Mouse (Mus musculus) lung, postnatal 14 days (tissue): ENCODE data around the gene Tspyl2.
"Not testable (repeated sequence)": the region's sequence is repeated elsewhere in the genome, so short reads cannot be mapped to it uniquely, and the experiment has no call there.

Source experiments
- DNase-seq: peaks from one replicate; pipeline ENCODE4 v3.0.0; 2021

The Tspyl2 gene

DNA sequence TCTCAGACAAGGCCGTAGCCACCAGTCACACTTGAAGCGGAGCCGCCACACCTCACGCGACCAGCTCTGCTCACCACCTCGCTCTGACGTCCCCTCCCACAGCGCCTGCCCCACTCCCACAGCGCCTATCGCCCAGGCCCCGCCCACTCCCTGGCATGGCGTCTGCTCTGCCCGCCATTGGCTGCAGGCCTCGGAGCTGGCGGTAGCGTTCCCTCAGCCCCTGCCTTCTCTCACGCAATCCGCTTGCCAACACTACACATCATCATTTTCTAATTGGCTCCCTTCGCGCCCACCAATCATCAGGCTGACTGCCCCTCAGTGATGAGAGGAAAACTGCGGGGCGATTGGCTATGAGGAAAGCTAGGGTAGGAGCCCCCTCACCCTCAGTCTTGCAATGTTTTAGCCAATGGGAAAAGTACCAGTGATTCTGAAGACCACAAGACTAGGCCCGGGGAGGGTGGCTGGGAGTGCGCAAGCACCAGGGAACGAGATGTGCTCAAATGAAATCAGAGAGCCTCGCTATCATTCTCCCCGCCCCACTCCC is at the start of gene Tspyl2:
TSS of gene Tspyl2 (minus strand) at position 68 of the 544 bp plus-strand sequence.
- DNase-seq, result peak; percentile 91

DNA sequence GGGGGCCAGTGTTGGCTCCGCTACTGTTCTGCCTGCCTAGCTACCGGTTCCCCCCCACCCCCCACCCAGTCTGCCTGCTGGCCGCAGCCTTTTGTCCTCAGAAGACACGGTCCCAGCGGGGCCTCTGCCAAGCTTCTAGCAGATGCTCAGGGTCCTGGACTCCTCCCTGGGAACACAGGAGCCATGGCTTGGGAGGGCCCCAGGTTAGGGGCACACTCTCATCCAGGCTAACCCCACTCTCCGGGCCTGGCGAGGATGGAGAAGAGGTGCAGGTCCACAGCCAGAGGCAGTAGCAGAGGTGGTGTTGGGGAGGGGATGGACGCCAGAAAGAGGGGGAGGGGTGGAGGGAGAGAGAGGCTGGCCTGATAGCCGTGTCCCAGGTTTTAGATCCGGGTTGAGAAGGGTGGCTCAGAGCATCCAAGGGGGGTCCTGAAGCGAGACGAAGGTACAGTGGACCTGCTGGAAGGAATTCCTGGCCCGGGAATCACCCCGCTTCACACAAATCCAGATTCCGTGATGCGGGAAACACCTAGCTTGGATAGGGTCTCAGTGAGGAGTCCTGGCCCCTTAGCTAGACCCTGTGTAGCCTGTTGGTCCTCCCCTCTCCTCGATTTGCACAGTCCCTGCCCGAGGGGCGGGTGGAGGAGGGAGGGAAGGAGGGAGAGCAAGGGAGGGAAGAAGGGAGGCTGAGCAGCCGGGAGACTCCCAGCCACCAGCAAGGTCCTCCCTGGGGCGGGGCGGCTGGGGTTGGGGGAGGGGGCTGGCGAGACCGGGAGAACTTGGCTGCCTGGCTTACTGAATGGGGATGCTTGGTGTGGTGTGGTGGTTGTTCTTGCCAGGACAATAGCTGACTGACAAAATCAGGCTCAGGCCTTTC is 26.4 kb upstream of the Tspyl2 start, which contains the start of gene Gpr173:
TSS of gene Gpr173 (minus strand) at position 308 of the 877 bp plus-strand sequence.
- DNase-seq, result peak; percentile 31

DNA sequence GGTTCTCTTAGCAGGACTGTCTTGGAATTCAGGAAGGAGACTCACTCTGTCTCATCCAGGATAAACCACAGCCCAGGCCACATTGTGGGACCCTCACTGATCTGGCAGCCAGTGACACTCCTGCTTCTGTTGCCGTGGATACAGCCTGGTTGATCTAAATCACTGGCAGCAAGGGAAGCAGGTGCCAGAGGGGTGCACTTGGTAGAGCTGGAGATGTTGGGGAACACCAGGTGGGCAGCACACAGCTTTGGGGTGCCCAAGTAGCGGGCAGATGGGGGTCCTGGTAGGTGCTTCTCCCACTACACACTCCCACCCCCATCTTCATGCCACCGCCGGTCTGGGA is 25.8 kb upstream of the Tspyl2 start:
- DNase-seq, result no peak

DNA sequence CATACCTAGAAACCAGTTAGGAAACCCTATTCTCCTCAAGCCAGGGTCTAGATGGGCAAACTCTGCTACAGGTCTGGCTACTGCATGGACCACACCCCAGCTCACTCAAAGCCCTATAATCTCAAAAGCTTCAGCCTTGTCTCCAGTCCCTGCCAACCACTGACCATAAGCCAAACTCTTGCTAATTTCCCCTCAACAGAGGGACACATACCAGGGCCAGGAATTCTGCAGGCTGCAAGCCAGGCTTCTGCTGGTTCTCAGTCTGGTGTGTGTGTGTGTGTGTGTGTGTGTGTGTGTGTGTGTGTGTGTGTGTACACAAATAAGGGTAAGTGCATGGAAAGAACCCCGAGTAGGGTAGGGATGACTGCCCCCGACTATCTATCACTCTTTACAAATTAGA is 24.2 kb upstream of the Tspyl2 start:
- no peak for DNase-seq

DNA sequence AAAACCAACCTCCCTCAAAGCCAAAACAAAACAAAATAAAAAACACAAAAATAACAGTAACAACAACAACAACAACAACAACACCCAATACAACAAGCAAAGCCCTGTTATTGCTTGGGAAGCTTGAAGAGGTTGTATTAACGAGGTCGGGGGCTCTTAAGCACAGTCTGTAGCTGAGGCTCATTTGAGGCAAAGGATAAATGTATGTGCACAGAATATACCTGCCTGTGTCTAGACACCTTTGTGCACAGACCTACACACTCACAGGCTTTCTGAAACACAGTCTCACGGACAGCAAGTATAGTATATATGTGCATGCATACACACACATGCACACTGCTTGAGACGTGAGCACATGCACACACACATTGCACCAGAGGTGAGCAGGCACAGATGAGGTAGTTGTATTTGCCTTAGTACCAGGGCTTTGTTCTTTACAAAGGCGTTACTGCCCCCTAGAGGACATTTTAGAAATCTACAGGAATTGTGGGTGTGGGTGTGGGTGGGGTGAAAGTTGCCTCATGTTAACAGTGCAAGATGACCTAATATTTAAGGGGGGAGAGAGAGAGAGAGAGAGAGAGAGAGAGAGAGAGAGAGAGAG is 10.4 kb upstream of the Tspyl2 start:
- DNase-seq, result peak; percentile 20

DNA sequence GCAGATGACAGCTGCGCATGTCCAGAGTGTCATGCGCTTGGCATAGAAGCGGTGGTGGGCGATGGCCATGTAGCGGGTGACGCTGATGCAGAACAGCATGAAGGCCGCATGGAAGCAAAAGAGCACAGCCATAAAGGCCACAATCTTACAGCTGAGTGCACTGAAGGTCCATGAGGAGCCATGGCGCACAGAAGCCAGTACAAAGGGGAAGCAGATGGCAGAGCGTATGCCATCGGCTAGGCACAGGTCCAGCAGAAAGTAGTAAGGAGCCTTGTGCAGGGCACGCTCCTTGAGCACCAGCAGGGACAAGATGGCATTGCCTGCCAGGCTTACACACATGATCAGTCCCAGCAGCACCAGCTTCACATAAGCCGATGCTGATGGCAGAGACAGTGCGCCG is 4.8 kb upstream of the Tspyl2 start:
- DNase-seq, result no peak

DNA sequence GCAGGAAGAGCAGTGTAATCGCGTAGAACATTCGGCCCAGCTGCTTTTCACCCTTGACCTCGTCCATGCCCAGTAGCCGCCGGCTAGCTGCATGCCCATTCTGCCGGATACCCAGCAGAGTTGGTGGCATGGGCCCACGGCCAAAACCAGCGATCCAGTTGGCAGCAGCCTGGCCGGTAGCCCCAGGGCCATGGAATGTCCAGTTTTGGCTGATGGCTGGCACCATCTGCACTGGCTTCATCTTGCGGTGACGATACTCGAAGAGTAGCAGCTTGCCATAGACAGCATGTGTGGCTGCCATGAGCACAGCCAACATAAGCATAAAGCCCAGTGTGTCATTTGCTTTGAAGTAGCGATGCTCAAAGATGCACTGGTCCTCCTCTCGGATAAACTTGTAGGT is 4.4 kb upstream of the Tspyl2 start:
- DNase-seq, result no peak

DNA sequence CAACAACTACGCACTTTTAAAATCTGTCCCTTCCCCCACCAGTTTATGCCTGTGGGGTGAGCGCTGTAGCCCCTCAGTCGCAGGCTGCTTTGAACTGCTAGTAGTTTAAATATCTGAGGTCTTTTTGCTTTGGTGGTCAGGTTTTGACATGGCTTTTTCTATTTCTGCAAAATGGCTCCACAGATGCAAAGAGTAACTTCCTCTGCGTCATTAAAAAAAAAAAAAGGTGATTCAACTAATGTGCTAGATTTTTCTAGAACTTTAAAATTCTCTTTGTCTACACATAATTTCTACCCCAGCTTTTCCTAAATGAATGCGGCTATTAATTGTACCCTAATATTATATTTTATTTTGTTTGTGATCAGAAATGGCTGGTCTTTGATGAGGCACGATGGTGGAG is 678 bp upstream of the Tspyl2 start:
- no peak for DNase-seq

DNA sequence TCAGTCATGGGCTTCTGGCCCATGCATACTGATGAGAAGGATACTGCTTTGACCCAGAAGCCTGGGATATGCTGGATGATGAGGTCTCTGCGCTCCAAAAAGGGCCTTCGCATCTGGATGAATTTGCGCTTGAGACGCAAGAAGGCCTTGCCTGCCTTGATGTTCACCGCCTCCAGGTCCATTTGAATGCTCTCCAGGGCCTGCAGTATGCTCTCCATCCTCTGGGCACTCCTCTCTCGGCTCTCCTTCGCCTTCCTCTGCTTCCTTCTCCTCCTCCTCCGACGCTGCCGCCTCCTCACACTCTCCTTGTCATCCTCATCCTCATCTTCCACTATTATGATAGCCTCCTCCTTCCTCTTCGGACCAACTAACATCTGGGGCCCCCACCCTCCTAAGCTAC is 729 bp downstream of the Tspyl2 start:
- DNase-seq, result no peak

DNA sequence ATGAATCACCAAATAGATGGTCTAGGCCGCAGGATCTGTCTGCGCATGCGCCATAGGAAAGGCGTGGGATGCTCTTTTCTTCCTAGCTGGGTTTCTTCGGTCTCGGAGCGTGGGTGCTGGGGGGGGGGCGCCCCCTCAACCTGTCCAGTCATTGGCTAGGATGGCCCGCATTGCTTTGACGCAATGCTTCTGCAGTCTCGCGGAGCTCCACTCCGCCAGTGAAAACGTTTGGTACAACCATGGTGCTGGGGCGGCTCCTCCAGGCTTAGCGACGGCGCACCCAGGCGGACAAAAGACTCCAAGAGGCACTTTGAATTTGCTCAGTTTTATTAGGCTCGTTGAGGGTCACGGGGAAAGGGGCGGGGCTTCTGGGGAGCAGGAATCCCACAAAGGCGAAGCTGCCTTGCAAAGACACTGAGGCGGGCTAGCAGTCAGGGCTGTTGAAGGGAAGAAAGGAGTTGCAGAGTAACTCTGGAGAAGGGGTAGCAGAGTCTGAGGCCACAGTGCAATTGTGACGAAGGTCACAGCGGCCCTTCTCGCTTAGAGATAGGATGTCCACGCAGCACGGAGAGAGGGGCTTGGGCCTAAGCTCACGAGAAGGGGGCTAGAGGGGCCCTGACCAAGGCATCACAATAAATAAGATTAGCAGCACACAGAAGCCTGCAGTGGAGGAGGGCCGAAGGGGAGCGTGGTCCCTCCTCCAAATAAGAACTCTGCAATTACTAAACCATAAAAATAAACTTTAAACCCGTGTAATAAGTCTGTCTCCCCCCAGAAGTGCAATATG is 5.5 kb downstream of the Tspyl2 start:
- DNase-seq, result peak; percentile 84

DNA sequence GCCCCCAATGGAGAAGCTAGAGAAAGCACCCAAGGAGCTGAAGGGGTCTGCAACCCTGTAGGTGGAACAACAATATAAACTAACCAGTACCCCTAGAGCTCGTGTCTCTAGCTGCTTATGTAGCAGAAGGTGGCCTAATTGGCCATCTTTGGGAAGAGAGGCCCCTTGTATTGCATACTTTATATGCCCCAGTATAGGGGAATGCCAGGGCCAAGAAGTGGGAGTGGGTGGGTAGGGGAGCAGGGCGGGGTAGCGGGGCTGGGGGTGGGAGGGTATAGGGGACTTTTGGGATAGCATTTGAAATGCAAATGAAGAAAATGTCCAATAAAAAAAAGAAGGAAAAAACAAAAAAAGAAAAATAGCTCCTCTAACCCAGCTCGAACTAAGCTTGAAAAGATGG is 6.1 kb downstream of the Tspyl2 start:
- not testable (repeated sequence) for DNase-seq

DNA sequence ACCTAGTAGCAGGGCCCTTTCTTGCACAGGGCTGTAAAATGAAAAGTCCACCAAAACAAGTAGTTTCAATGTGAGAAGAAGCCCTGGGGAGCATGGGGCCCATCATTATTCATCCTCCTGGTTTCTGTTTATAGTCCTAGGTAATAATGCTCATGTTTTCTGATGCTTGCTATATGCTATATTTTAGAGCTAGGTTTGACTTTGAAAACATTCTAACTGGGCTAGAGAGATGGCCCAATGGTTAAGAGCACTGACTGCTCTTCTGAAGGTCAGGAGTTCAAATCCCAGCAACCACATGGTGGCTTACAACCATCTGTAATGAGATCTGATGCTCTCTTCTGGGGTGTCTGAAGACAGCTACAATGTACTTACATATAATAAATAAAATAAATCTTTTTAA is 12.8 kb downstream of the Tspyl2 start:
- DNase-seq, result not testable (repeated sequence)

DNA sequence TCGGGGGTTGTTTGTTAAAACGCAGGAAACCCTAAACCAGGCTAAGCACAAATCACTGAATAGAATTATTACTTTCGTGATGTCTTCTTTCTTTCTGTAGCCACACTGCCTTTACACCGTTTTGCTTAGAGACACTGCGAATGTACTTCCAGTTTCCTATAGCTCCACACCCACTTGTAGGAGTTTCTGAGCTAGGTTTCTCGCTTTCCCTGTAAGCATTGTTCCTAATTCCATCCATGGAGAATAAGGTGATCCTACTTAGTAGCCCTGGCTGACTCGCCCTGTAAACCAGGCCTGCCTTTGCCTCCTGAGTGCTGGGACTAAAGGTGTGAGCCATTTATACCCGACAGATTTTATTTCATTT is 14.6 kb downstream of the Tspyl2 start:
- no peak for DNase-seq

DNA sequence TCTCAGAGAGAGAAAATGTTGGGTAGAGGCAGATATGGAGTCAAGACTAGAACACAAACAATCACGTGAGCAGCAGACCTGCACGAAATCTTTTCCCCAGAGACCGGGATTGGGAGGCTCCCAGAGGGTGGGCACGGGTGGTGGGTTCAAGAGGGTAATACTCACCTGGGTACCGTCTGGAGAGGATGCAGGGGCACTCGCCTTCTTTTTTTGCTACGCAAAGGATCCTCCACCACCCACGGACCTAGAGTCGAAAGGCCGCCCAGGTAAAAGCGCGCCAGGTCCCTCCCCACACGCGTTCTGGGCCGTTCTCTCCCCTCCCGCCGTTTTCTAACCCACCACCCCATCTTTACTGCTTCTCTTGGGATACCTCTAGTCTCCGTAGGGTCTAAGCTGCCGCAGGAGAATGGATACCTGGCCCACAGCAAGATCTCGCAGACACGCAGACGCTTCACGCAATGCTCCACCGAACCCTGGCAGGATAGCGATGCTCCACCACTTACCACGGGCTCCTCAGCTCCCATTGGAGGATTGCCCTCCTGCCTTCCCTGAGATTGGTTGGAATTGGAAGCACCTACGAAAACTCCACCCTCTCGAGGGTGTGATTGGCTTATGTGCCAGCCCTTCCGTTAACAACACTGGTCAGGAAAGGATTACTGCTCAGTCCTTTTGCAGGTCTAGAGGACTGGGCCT is 15.1 kb downstream of the Tspyl2 start, which contains the start of gene Kantr:
TSS of gene Kantr (minus strand) at position 500 of the 693 bp plus-strand sequence.
- peak; percentile 73 for DNase-seq

DNA sequence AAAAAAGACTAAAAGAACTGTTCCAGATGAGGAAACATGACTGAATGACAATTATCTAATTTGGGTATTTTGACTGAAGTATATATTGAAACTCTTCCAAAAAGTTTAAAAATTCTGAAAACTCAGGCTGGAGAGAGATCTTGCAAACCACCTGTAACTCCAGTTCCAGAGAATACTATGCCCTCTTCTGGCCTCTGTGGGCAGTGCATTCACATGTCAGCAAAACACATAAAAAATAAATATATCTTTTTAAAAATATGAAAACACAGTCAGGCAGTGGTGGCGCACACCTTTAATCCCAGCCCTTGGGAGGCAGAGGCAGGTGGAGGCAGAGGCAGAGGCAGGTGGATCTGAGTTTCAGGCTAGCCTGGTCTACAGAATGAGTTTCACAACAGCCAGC is 18.6 kb downstream of the Tspyl2 start:
- DNase-seq, result peak; percentile 11

DNA sequence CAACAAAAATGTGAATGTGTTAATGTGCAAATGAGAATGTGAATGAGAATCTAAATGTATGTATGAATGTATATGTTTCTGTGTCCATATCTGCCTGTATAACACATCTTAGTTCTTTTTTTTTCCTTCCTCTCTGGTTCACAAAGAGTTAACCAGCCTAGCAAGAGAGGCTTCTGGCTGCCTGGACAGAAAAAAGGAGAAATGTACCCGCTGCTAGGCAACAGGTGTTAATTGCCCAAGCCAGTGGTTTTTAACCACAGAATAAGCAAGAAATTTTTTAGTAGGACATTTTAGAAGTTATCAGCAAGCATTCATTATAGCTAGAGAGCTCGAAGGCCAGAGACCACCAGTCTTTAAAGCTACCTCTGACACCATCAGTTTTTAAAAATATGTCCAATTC is 19.4 kb downstream of the Tspyl2 start:
- DNase-seq, result no peak

DNA sequence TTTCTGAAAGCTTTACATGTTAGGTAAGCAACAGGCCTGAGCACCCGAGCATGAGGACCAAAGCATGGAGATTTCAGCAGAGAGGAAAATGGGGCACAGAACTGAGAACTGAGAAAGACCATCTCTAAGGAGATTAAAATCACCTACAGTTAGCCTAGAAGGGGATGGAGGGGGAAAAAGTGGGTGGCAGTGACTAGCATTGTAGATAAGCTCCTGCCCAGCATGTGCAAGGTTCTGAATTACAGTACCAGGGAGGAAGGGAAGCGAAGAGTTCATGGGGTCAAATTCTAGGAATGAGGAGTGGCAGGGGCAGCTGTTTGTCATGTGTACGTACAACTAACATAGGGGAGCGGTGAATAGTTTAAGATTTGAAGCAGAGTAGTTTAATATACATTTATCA is 21.7 kb downstream of the Tspyl2 start:
- no peak for DNase-seq

DNA sequence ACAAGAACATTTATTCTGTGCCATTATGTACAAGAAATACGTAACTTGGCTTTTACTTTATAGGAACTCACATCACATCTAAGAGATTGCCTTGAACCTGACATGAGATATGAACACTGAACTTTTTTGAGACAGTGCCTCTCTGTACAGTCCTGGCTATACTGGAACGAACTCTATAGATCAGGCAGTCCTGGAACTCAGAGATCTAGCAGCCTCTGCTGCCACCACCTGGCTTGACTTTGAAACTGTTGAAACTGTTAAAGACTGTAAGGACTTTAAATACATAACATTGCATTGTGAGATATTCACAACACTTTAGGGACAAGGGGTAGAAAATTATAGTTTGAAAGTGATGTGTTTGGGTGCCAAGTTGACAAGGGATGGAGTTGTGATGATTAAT is 34.3 kb downstream of the Tspyl2 start:
- DNase-seq, result peak; percentile 2

DNA sequence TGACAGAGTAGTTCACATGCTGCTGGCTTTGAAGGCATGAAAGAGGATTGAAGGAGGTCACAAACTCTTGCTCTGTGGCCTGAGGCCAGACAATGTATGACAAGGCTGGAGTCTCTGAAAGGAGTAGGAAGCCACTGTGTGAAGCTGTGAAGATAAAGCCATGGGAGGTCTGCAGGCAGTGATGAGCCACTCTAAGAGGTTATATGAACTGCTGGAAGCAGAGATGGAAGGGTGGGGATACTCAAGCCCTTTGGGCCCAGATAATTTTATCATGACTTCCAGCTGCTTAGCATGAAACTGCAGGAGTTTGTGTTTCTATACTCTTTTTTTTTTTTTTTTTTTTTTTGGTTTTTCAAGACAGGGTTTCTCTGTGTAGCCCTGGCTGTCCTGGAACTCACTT is 34.9 kb downstream of the Tspyl2 start:
- DNase-seq, result no peak

DNA sequence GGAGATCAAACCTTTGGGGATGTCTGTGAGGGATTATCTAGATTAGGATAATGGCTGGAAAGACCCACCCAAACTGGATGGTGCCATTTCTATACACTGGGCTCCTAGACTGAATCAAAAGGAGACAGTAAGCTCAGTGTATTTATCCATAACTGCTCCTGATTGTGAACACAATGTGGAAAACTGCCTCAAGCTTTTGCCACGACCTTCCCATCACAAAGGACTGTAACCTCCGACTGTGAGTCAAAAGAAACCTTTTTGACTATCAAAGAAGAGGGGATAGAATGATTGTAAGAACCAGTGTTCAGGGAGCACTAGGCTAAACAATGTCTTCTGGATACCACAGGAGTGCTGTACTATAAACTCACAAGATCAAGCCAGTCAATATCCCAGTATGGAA is 36.0 kb downstream of the Tspyl2 start:
- DNase-seq, result no peak

DNA sequence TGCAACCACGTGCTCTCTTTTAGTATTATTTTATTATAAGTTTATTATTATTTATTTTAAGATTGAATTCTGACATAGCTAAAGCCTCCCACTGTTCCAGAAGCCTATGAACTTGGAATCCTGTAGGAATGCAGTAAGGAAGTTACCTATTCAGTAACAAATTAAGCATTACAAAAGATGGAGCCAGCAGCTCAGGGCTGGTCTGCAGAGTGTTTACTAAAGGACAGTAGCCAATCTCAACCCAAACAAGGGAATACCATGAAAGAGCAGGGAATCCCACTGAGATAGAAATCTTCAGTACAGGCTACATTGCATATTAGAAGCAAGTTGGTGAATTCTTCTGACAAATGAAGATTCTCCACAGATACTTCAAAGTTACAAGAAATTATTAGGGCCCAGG is 55.2 kb downstream of the Tspyl2 start:
- not testable (repeated sequence) for DNase-seq
